Mouse (Mus musculus) intestine, embryonic 15.5 days (tissue): ENCODE measurements around the gene Gad1. TPM values are rescaled to one million over a fixed set of nuclear protein-coding genes. Genes with fewer than 3 reads are reported as not detected.

Experiments
- ATAC-seq: fragments of 200-750 bp; cut with Nextera tagmentation; 2 replicates; pipeline ENCODE4 v1.8.0; 2017; ENCODE audit warnings: moderate TSS enrichment, moderate library complexity
- H3K27ac ChIP-seq: fragments of 300-500 bp; sonication (generic); 2 replicates; pipeline ENCODE4 v1.5.1; 2015; ENCODE audit warnings: mild to moderate bottlenecking, inconsistent platforms
- H3K27me3 ChIP-seq: fragments of 300-500 bp; sonication (generic); replicated peaks from 2 replicates; pipeline ENCODE4 v1.6.1; 2015; ENCODE audit warnings: inconsistent platforms
- H3K36me3 ChIP-seq: fragments of 300-500 bp; sonication (generic); 2 replicates; pipeline ENCODE4 v1.6.1; 2015; ENCODE audit warnings: inconsistent platforms
- H3K4me1 ChIP-seq: fragments of 300-500 bp; sonication (generic); replicated peaks from 2 replicates; pipeline ENCODE4 v1.6.1; 2015; ENCODE audit warnings: inconsistent platforms
- H3K4me2 ChIP-seq: fragments of 300-500 bp; sonication (generic); replicated peaks from 2 replicates; pipeline ENCODE4 v1.6.1; 2015; ENCODE audit warnings: mild to moderate bottlenecking, inconsistent platforms
- H3K4me3 ChIP-seq: fragments of 300-500 bp; sonication (generic); replicated peaks from 2 replicates; pipeline ENCODE4 v1.5.1; 2015; ENCODE audit warnings: inconsistent platforms
- H3K9ac ChIP-seq: fragments of 300-500 bp; sonication (generic); 2 replicates; pipeline ENCODE4 v1.6.1; 2015; ENCODE audit warnings: inconsistent platforms
- H3K9me3 ChIP-seq: fragments of 300-500 bp; sonication (generic); 2 replicates; pipeline ENCODE4 v1.6.1; 2016; ENCODE audit warnings: inconsistent platforms
- WGBS: fragments of 180-500 bp; shearing (Covaris S2); methylation state at CpG from one replicate; pipeline ENCODE4 v1.1.7; 2015; 5-methylcytosine and 5-hydroxymethylcytosine counted together
- polyA plus RNA-seq: library from polyadenylated mRNA; unstranded; fragments of >200 nt; fragmentation: Nextera tagmentation; extraction: Ambion mirVana; gene quantifications from 2 replicates; pipeline ENCODE4 v1.2.1, GENCODE M21; 2015

Gene Gad1
- polyA plus RNA-seq, 1 experiment from 2014 or later, result 0.16 TPM

- Histone ChIP-seq H3K9me3 (no peaks in the 10 kb centered on the region), H3K9ac (no peak overlapping the region), H3K4me1 (peaks cover 36% of the 10 kb centered on the region), H3K27ac (no peak overlapping the region), H3K4me3 (no peak overlapping the region), H3K27me3 (peaks cover 94% of the 10 kb centered on the region), H3K4me2 (no peak overlapping the region), H3K36me3 (no peaks in the 10 kb centered on the region)
- 3% methylated on average over 18 of the region's 18 CpGs for WGBS
- no peak for ATAC-seq
These were observed 13.7 kb downstream of the Gad1 start for GRCm38 (mm10) chr2:70566603-70566981.

GRCm38 (mm10) chr2:70567071-70567681 lies 14.3 kb downstream of the Gad1 start:
- WGBS, result 6% methylated on average over 23 of the region's 23 CpGs
- Histone ChIP-seq H3K27me3 (peaks cover 92% of the 10 kb centered on the region), H3K36me3 (no peaks in the 10 kb centered on the region), H3K4me2 (0 out of 2 replicates have a peak overlapping the region, but pooled peaks have one; percentile 19), H3K4me3 (no peak overlapping the region), H3K9me3 (no peaks in the 10 kb centered on the region), H3K27ac (no peak overlapping the region), H3K9ac (no peak overlapping the region), H3K4me1 (peaks cover 32% of the 10 kb centered on the region)
- ATAC-seq, result no peak

- H3K36me3 ChIP-seq, result no peaks in the 10 kb centered on the region
- no peak overlapping the region for H3K9ac ChIP-seq
- H3K27ac ChIP-seq, result no peak overlapping the region
- no peaks in the 10 kb centered on the region for H3K9me3 ChIP-seq
- peaks cover 92% of the 10 kb centered on the region for H3K27me3 ChIP-seq
- peaks cover 27% of the 10 kb centered on the region for H3K4me1 ChIP-seq
- WGBS, result under 1% methylated on average over 12 of the region's 12 CpGs
- H3K4me3 ChIP-seq, result no peak overlapping the region; the same call in 1 of the 2 replicates
- no peak for ATAC-seq
- H3K4me2 ChIP-seq, result peak overlapping the region; percentile 74
These were observed 14.8 kb downstream of the Gad1 start for GRCm38 (mm10) chr2:70567682-70568077.

GRCm38 (mm10) chr2:70568198-70568941 lies 15.5 kb downstream of the Gad1 start:
- H3K9ac ChIP-seq, result no peak overlapping the region
- 0 out of 2 replicates have a peak, but pooled peaks have one; percentile 29 for ATAC-seq
- no peaks in the 10 kb centered on the region for H3K36me3 ChIP-seq
- peaks cover 25% of the 10 kb centered on the region for H3K4me1 ChIP-seq
- H3K4me3 ChIP-seq, result peak overlapping the region; percentile 31
- no peaks in the 10 kb centered on the region for H3K9me3 ChIP-seq
- 1% methylated on average over 34 of the region's 34 CpGs for WGBS
- no peak overlapping the region for H3K27ac ChIP-seq
- peaks cover 85% of the 10 kb centered on the region for H3K27me3 ChIP-seq
- H3K4me2 ChIP-seq, result peak overlapping the region; percentile 74

- H3K4me3 ChIP-seq, result no peak overlapping the region
- peaks cover 52% of the 10 kb centered on the region for H3K27me3 ChIP-seq
- no peak for ATAC-seq
- no peaks in the 10 kb centered on the region for H3K9me3 ChIP-seq
- H3K4me2 ChIP-seq, result no peak overlapping the region
- H3K4me1 ChIP-seq, result peaks cover 19% of the 10 kb centered on the region
- no peak overlapping the region for H3K9ac ChIP-seq
- WGBS, result 50% methylated on average over 4 of the region's 4 CpGs
- H3K27ac ChIP-seq, result no peak overlapping the region
- H3K36me3 ChIP-seq, result no peaks in the 10 kb centered on the region
These were observed 18.8 kb downstream of the Gad1 start for GRCm38 (mm10) chr2:70571698-70572097.

DNA sequence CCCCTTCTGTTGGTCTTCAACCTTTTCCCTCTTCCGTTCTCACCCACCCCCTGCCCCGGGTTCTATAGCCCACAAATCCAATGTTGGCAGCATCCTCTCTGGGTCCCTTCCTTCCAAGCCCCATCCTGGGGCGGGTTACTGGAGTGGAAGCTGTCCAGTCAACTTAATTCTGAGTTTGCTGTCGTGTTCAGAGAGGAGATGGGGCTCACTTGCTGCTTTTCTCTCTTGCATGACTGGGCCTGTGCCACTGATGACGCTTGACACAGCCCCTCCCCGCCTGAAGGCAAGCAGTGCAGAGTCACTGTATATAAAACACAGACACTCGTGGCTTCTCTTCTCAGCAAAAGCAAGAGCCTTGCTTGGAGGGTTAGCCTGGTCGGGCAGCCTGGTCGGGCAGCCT lies 19.4 kb downstream of the Gad1 start:
- Histone ChIP-seq H3K27me3 (peaks cover 46% of the 10 kb centered on the region), H3K9ac (no peak overlapping the region), H3K4me2 (no peak overlapping the region), H3K4me1 (peaks cover 13% of the 10 kb centered on the region), H3K36me3 (no peaks in the 10 kb centered on the region), H3K9me3 (no peaks in the 10 kb centered on the region), H3K27ac (no peak overlapping the region), H3K4me3 (no peak overlapping the region)
- 50% methylated on average over 9 of the region's 9 CpGs for WGBS
- no peak for ATAC-seq

DNA sequence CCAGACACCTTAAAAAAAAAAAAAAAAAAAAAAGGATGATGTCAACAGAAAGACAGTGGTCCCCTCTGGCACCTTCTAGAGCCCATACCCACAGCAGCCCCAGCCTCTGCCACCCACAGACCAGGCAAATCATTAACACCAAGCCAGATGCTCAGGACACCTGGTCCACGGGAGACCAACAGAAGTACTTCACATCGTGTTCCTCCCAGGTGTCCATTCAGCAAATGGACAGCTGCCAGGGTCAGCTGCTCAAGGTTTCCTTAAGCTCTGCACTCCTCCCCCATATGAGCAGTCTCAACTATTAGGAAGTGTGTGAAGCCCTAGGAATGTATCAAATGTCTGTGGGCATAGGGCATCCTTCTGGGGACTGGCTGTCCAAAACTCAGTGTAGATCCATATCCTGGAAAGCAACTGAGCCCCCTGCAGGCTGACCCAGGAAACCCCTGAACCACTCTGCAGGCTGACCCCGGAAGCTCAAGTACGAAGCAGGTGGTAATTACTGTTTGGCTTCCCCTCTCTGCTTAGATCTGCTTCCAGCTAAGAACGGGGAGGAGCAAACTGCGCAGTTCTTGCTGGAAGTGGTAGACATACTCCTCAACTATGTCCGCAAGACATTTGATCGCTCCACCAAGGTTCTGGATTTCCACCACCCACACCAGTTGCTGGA lies 20.8 kb downstream of the Gad1 start:
- H3K36me3 ChIP-seq, result no peaks in the 10 kb centered on the region
- WGBS, result 70% methylated on average over 8 of the region's 8 CpGs
- ATAC-seq, result no peak
- H3K9me3 ChIP-seq, result no peaks in the 10 kb centered on the region
- no peak overlapping the region for H3K4me3 ChIP-seq
- no peak overlapping the region for H3K4me2 ChIP-seq
- H3K27ac ChIP-seq, result no peak overlapping the region
- no peak overlapping the region for H3K9ac ChIP-seq
- peaks cover 2% of the 10 kb centered on the region; the same call in 1 of the 2 replicates for H3K4me1 ChIP-seq
- peaks cover 33% of the 10 kb centered on the region for H3K27me3 ChIP-seq

GRCm38 (mm10) chr2:70588200-70588599 lies 35.3 kb downstream of the Gad1 start:
- no peak overlapping the region for H3K27ac ChIP-seq
- H3K36me3 ChIP-seq, result no peaks in the 10 kb centered on the region
- WGBS, result 88% methylated on average over 6 of the region's 6 CpGs
- ATAC-seq, result no peak
- no peaks in the 10 kb centered on the region for H3K4me1 ChIP-seq
- H3K4me3 ChIP-seq, result no peak overlapping the region
- H3K4me2 ChIP-seq, result no peak overlapping the region
- no peaks in the 10 kb centered on the region for H3K27me3 ChIP-seq
- H3K9ac ChIP-seq, result no peak overlapping the region
- H3K9me3 ChIP-seq, result no peaks in the 10 kb centered on the region

- ATAC-seq, result no peak
- no peaks in the 10 kb centered on the region for H3K9me3 ChIP-seq
- H3K9ac ChIP-seq, result no peak overlapping the region
- no peak overlapping the region for H3K27ac ChIP-seq
- no peaks in the 10 kb centered on the region for H3K27me3 ChIP-seq
- WGBS, result 70% methylated on average over 6 of the region's 6 CpGs
- no peak overlapping the region for H3K4me2 ChIP-seq
- H3K36me3 ChIP-seq, result no peaks in the 10 kb centered on the region
- no peaks in the 10 kb centered on the region for H3K4me1 ChIP-seq
- no peak overlapping the region for H3K4me3 ChIP-seq
These were observed 39.6 kb downstream of the Gad1 start for GRCm38 (mm10) chr2:70592432-70592831.

DNA sequence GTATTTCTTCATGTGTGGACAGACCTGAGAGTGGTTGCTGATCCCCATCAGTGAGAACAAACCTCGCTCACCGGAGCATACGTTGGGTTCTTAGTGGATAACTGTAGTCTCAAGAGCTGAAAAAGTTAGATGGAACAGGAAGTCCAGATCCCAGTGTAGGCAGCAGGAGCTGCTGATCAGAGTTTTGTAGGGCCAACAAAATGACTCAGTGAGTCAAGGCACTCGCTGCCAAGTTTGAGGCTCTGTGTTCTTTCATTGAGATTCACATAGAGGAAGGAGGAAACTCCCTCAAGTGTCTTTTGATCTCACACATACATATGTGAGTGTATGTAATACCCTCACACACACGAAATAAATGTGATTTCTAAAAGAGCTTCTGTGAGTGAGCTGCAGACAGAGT lies 40.8 kb downstream of the Gad1 start:
- H3K4me1 ChIP-seq, result no peaks in the 10 kb centered on the region
- 81% methylated on average over 5 of the region's 5 CpGs for WGBS
- no peak overlapping the region for H3K4me3 ChIP-seq
- no peak overlapping the region for H3K9ac ChIP-seq
- H3K36me3 ChIP-seq, result no peaks in the 10 kb centered on the region
- H3K27me3 ChIP-seq, result no peaks in the 10 kb centered on the region
- no peak for ATAC-seq
- H3K9me3 ChIP-seq, result no peaks in the 10 kb centered on the region
- no peak overlapping the region for H3K4me2 ChIP-seq
- H3K27ac ChIP-seq, result no peak overlapping the region

GRCm38 (mm10) chr2:70595896-70596295 lies 43.0 kb downstream of the Gad1 start:
- H3K27me3 ChIP-seq, result no peaks in the 10 kb centered on the region
- no peak overlapping the region for H3K9ac ChIP-seq
- ATAC-seq, result no peak
- no peak overlapping the region for H3K4me3 ChIP-seq
- no peaks in the 10 kb centered on the region for H3K9me3 ChIP-seq
- H3K4me2 ChIP-seq, result no peak overlapping the region
- no peaks in the 10 kb centered on the region for H3K4me1 ChIP-seq
- no peak overlapping the region for H3K27ac ChIP-seq
- 67% methylated on average over 2 of the region's 2 CpGs for WGBS
- no peaks in the 10 kb centered on the region for H3K36me3 ChIP-seq

DNA sequence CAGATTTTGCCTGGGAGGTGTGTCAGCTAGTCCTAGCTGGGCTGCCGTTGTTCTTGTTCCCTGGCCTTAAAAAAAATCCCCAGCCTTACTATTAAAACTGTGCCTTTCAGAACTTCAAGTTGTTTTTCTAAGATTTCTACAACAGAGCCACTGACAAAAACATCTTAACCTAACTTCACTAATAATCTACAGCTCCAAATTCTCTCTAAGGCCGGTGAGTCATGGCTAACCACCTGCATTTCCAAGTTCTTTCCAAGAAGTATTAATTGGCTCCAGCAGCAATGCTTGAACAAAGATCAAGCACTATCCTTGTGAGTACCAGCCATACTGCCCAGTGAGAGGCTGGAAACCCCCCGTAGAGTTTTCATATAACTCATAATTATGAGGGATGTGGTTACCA lies 56.9 kb downstream of the Gad1 start:
- ATAC-seq, result no peak
- no peak overlapping the region for H3K4me3 ChIP-seq
- no peaks in the 10 kb centered on the region for H3K9me3 ChIP-seq
- H3K36me3 ChIP-seq, result no peaks in the 10 kb centered on the region
- H3K9ac ChIP-seq, result no peak overlapping the region
- H3K27ac ChIP-seq, result no peak overlapping the region
- no peaks in the 10 kb centered on the region for H3K4me1 ChIP-seq
- 80% methylated on average over 3 of the region's 3 CpGs for WGBS
- H3K27me3 ChIP-seq, result no peaks in the 10 kb centered on the region
- H3K4me2 ChIP-seq, result no peak overlapping the region
